Mouse (Mus musculus): ENCODE measurements at regions not wholly inside any gene's neighbourhood (a gene's known extent, or its start where the extent isn't known, plus 50 kb on each side); places are given as distances from the start of the nearest gene placed in this dataset.

DNA sequence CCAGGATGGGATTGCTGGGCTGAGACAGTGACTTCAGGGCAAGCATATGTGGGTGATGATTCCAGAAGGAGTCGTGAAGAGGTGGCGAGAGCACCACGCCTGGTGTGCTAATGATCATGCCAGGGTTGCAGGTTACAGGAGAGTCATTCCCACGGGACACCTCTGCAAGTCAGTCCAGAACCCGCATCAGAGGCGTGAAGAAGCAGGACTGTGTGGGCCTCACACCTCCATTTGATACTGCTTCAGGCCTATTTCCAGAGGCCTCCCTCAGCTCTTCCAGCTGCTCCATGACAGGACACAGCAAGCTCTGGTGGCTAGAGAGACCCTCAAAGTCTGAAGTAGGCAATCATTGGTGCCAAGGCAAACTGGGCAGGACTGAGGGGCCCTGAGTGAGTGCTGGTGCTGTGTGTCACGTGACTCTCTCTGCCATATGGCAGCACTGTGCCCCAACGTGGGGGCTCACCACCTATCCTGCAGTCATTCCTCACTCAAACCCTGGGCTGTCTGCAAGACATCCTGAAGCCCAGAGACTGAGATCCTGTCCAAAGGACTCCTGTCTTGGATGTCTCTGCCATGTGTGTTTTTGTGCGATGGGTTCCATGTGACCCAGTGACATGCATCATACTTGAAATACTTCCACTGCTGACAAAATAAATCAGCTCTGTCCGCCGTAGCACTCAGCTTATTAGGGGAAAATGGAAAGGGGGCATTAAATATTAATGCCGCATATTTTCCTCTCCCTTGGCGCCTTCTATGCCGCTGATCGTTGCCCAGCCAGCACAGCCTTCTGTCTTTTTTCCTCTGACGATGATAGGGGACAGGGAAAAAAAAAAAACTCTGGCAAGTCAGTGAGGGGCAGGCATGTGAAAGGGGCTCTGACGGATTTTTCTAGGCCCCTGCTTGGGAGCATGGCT lies 247.6 kb upstream of the Habp2 start:
- no peak for DNase-seq (ENCODE audit: low spot score in 2 of 2)

DNA sequence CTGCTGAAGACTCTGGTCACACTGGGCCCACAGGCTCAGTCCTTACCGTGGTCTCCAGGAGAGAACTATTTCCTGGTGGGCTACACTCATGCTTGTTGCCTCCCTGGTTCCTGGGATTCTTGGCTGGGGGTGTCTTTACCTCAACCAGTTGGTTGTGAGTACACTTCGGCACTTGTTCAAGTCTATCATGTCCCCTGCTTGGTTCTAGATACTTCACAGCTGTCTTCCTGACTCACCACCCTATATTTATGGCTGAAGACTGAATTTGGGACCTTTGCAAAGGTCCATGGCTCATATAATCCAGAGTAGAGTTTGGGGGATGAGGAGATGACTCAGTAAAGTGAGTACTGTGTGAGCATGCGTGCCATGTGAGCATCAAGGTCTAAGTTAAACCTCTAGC lies 245.0 kb upstream of the Habp2 start:
- DNase-seq (ENCODE audit: low spot score in 2 of 2), result no peak

DNA sequence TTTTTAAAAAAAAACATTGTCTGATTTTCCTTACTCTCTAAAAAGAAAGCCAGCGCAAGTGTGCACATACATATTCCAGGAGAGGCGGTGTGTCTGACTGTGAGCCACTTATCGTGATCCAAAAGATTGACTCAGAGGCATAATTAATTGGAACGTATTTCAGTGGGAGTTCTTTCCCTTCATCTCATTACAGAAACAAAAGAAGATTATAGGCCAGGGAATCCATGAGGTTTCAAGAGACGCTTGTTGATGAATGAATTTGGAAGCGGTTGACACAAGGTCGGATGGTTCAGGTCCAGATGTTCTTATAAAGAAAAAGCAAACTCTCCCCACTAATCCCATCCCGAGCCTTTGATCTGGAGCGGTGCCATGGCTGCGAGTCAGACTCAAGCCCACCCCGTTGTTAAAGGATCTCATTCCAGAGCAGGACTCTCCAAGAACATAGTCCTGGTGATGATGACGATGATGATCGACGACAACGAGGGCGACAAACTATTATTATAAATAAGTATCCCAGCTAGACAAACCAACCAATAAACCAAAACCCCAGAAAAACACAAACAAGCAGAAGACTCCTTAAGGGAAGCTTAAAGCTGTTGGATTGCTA lies 240.1 kb upstream of the Habp2 start:
- DNase-seq (ENCODE audit: low spot score in 2 of 2), result no peak

- no peak for DNase-seq (ENCODE audit: low spot score in 2 of 2)
These were observed 232.8 kb upstream of the Habp2 start for GRCm38 (mm10) chr19:56054186-56054585.

- no peak for DNase-seq (ENCODE audit: low spot score in 2 of 2)
These were observed 230.5 kb upstream of the Habp2 start for GRCm38 (mm10) chr19:56056397-56056796.

GRCm38 (mm10) chr19:56061882-56062540 lies 224.9 kb upstream of the Habp2 start:
- DNase-seq (ENCODE audit: low spot score in 2 of 2), result no peak

- DNase-seq (ENCODE audit: low spot score in 2 of 2), result no peak
These were observed 223.8 kb upstream of the Habp2 start for GRCm38 (mm10) chr19:56063099-56063498.

DNA sequence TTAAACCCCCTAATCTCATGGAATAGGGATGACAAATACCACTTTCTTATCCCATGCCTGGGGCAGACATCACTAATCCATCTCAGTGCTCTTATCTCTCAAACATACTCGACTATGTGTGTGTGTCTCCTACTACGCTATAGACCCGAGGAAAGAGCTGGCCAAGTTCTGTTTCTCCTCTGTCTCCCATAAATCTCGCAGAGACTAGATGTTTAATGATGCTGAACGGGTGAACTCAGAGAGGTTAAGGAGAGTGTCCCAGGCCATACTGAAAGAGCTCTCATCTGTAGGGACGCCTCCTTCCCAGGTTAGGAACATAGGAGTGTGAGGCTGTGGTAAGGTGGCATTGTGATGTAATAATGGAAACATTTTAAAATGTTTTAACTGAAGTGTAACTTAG lies 221.2 kb upstream of the Habp2 start:
- no peak for DNase-seq (ENCODE audit: low spot score in 2 of 2)

DNA sequence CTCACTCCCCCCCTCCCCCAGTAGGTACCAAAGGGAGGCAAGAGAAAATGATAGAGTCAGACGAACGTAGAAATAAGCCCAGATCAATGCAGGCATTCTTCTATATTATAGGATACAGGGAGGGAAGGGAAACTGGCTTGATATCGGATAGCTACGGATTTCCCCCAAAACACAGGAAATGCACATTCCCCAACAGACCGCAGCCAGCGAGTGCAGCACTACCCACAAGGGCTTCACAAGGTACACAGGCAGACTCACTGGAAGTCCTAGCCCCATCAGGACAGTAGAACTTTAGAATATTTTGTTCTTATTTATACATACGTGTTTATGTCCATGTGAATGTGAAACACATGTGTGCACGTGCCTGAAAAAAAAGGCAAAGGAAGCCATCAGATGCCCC lies 218.8 kb upstream of the Habp2 start:
- no peak for DNase-seq (ENCODE audit: low spot score in 2 of 2)

GRCm38 (mm10) chr19:56068854-56069253 lies 218.1 kb upstream of the Habp2 start:
- no peak for DNase-seq (ENCODE audit: low spot score in 2 of 2)

DNA sequence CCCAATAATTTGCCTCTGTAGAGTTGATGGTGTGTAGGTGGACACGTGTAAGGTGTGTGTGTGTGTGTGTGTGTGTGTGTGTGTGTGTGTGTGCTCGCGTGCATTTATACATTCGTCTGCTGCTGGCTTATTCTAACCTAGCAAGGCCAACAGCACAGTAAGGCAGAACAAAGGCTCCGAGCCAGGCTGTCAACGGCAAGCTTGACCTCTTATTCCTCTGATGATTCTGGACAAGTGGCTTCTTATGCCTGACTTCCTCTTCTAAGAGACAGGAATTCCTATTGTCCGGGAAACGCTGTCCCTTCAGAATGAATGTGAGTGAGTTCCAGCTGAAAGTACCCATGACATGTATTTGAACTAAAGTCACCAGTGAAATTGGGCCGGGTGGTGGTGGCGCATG lies 217.7 kb upstream of the Habp2 start:
- DNase-seq (ENCODE audit: low spot score in 2 of 2), result no peak

GRCm38 (mm10) chr19:56071340-56071739 lies 215.6 kb upstream of the Habp2 start:
- DNase-seq (ENCODE audit: low spot score in 2 of 2), result no peak

DNA sequence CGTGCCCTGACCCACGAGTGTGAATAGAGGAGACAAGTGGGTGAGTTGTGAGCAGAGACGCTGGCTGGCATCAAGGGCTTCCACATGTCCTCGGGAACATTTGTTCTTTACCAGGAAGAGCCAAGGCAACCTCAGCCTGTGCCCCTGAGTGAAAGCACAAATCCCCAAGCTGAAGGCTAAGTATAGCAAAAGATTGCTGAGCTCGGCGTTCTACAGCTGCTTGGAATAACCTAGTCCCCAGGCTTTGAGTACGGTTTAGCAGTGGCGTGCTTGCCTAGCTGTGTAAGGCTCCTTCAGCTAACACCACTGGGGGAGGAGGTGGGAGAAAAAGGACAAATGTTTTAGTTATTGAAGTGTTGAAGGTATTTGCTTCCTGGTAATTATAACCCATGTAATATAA lies 210.8 kb upstream of the Habp2 start:
- DNase-seq (ENCODE audit: low spot score in 2 of 2), result no peak

- DNase-seq (ENCODE audit: low spot score in 2 of 2), result no peak
These were observed 209.4 kb upstream of the Habp2 start for GRCm38 (mm10) chr19:56077491-56077890.

DNA sequence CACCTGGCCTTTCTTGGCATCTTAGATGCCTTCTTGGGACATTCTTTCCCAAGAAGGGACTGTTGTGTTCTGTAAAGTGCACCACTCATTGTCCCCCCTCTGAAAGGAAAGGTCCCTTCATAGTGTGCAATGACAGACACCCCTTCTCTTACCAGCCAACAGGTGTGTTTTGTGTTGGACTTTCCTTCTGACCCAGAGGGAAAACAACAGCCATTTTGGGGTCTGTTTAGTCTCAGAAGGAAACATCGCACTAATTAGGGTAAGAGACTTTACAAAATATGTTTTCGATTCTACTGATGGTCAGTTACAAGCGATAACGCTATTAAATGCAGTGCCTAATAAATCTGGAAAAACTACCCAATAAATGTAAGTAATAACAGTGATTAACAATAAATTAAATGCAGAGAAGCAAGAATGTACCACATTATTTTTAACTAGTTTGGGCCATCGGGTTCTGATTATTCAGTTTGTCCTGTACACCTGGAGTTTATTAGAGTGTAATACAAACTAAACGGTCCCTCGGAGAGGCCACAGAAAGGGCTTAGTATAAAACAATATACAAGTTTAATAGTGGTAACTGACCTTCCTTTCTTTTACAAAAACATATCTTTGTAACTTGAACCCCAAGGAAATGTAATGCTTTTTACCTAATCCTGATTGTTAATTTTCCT lies 200.4 kb upstream of the Habp2 start:
- DNase-seq (ENCODE audit: low spot score in 2 of 2), result no peak

- no peak for DNase-seq (ENCODE audit: low spot score in 2 of 2)
These were observed 199.8 kb upstream of the Habp2 start for GRCm38 (mm10) chr19:56087127-56087526.

GRCm38 (mm10) chr19:56089795-56090375 lies 197.1 kb upstream of the Habp2 start:
- DNase-seq (ENCODE audit: low spot score in 2 of 2), result no peak

- DNase-seq (ENCODE audit: low spot score in 2 of 2), result no peak
These were observed 195.4 kb upstream of the Habp2 start for GRCm38 (mm10) chr19:56091581-56091980.

GRCm38 (mm10) chr19:56095873-56096272 lies 191.1 kb upstream of the Habp2 start:
- no peak for DNase-seq (ENCODE audit: low spot score in 2 of 2)

DNA sequence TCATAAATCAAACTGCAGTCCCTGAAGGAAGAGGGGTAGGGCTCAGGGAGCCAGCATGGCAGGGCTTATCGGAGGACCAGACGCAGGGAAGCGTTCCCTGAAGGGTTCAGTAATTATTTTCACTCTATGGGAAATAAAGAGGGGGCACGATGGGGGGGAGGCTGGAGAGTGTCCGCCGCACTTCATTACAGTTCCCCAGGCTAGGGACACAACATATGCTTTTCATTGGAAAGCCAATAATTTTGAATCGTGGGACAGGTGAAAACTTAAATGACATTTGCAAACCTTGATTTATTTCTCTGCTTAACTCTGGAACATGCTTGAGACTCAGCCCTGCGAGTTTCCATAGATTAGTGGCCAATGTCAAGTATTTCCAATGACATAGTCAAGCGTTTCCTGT lies 187.2 kb upstream of the Habp2 start:
- no peak for DNase-seq (ENCODE audit: low spot score in 2 of 2)
